Mouse (Mus musculus) megakaryocyte, embryonic 14.5 days (primary cell): ENCODE results near the gene Rbm38.

ENCODE experiments used
- FLI1 ChIP-seq: IDR thresholded peaks from 2 replicates; pipeline ENCODE4 v1.6.1; 2012; ENCODE audit warnings: low read length, inconsistent platforms, mixed read lengths
- GATA1 ChIP-seq: IDR thresholded peaks from 3 replicates; pipeline ENCODE4 v1.6.1; 2012; ENCODE audit warnings: mixed read lengths, low read length, inconsistent platforms, borderline replicate concordance

DNA sequence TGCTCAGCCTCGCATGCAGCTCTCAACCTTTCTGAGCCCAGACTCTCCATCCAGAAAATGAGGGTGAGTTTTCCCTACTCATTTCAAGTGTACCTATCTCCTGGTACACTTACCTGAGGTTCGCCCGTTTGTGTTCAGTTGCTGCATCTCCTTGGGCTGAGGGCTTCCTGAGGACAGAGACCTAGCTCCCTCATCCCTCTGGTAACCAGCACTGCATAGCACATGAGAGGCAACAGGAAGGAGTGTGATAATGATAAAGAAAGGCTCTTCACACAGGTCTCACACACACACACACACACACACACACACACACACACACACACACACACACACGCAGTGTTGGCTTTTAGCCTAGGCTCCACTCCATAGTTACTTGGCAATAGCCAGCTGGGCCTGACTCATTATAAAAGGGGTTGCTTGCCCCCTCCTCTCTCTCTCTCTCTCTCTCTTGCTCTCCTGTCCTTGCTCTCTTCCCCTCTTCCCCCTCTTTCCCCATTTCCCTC is 42.1 kb upstream of the Rbm38 start:
- TF ChIP-seq GATA1 (no peak), FLI1 (no peak)
